Mouse (Mus musculus) neural tube, embryonic 15.5 days (tissue): ENCODE results near the gene Myo16. TPM values are rescaled to one million over a fixed set of nuclear protein-coding genes. Genes with fewer than 3 reads are reported as not detected.
A peak's percentile ranks its signal among the peaks of the same experiment; 100 is the strongest.

Source experiments
- ATAC-seq: fragments of 200-750 bp; cut with Nextera tagmentation; 2 replicates; pipeline ENCODE4 v1.8.0; 2017; ENCODE audit warnings: mild to moderate bottlenecking, moderate TSS enrichment, moderate library complexity; ENCODE audit not compliant: low FRiP score
- H3K27ac ChIP-seq: fragments of 300-500 bp; sonication (generic); replicated peaks from 2 replicates; pipeline ENCODE4 v1.5.1; 2015; ENCODE audit warnings: mild to moderate bottlenecking, inconsistent platforms
- H3K27me3 ChIP-seq: fragments of 300-500 bp; sonication (generic); replicated peaks from 2 replicates; pipeline ENCODE4 v1.6.1; 2015; ENCODE audit warnings: inconsistent platforms
- H3K36me3 ChIP-seq: fragments of 300-500 bp; sonication (generic); 2 replicates; pipeline ENCODE4 v1.6.1; 2015; ENCODE audit warnings: inconsistent platforms
- H3K4me1 ChIP-seq: fragments of 300-500 bp; sonication (generic); 2 replicates; pipeline ENCODE4 v1.6.1; 2015; ENCODE audit warnings: inconsistent platforms
- H3K4me2 ChIP-seq: fragments of 300-500 bp; sonication (generic); 2 replicates; pipeline ENCODE4 v1.6.1; 2015; ENCODE audit warnings: inconsistent platforms, mild to moderate bottlenecking, moderate library complexity
- H3K4me3 ChIP-seq: fragments of 300-500 bp; sonication (generic); replicated peaks from 2 replicates; pipeline ENCODE4 v1.5.1; 2015; ENCODE audit warnings: mild to moderate bottlenecking, inconsistent platforms
- H3K9ac ChIP-seq: fragments of 300-500 bp; sonication (generic); replicated peaks from 2 replicates; pipeline ENCODE4 v1.6.1; 2015; ENCODE audit warnings: mild to moderate bottlenecking, inconsistent platforms
- H3K9me3 ChIP-seq: fragments of 300-500 bp; sonication (generic); replicated peaks from 2 replicates; pipeline ENCODE4 v1.6.1; 2016; ENCODE audit warnings: inconsistent platforms
- WGBS: fragments of 180-500 bp; shearing (Covaris S2); methylation state at CpG from one replicate; pipeline ENCODE4 v1.1.7; 2015; ENCODE audit warnings: mixed read lengths; 5-methylcytosine and 5-hydroxymethylcytosine counted together
- polyA plus RNA-seq: library from polyadenylated mRNA; unstranded; fragments of >200 nt; fragmentation: Nextera tagmentation; extraction: Ambion mirVana; gene quantifications from 2 replicates; pipeline ENCODE4 v1.2.1, GENCODE M21; 2015

Myo16 gene
- polyA plus RNA-seq, result 5.5 and 5.6 TPM in 2 replicates

GRCm38 (mm10) chr8:10153611-10154438 lies at the start of gene Myo16:
Gene Myo16 (plus strand): TSS chr8:10153911.
- H3K27me3 ChIP-seq, result no peaks in the 10 kb centered on the region
- H3K9ac ChIP-seq, result peak within 1 kb of the TSS; percentile 68
- under 1% methylated on average over 60 of the region's 61 CpGs for WGBS
- H3K4me3 ChIP-seq, result peak within 1 kb of the TSS; percentile 66
- H3K36me3 ChIP-seq, result no peaks in the 10 kb centered on the region
- H3K4me1 ChIP-seq, result peaks cover 35% of the 10 kb centered on the region
- H3K4me2 ChIP-seq, result peak within 1 kb of the TSS; percentile 70
- ATAC-seq, result peak; percentile 87
- H3K9me3 ChIP-seq, result no peaks in the 10 kb centered on the region
- H3K27ac ChIP-seq, result peak within 1 kb of the TSS; percentile 71

GRCm38 (mm10) chr8:10108516-10109271 lies 45.0 kb upstream of the Myo16 start:
- 89% methylated on average over 8 of the region's 8 CpGs for WGBS
- Histone ChIP-seq H3K27me3 (no peaks in the 10 kb centered on the region), H3K4me2 (no peak overlapping the region), H3K4me3 (no peak overlapping the region), H3K36me3 (no peaks in the 10 kb centered on the region), H3K9me3 (no peaks in the 10 kb centered on the region), H3K27ac (no peak overlapping the region), H3K9ac (no peak overlapping the region), H3K4me1 (0 out of 2 replicates have a peak, but pooled peaks cover 2% of the 10 kb centered on the region)
- ATAC-seq, result no peak

DNA sequence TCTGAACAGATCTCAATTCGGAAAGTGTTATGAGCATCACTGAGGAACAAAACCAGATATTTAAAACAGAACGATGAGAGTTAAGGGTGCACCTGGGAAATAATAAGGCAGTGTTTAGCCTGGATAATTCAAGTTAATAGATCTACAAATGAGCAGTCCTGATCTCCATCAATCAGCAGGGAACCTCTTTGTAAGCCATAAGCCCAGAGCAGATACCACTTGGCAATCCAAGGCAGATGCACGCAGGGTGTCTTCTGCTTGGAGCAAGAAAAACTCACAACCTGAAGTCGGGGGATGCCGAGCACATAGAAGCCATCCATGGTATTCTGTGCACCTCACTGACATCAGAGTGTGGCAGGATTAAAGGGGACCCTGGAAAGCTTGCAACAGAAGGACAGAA lies 31.0 kb upstream of the Myo16 start:
- Histone ChIP-seq H3K9me3 (no peaks in the 10 kb centered on the region), H3K36me3 (no peaks in the 10 kb centered on the region), H3K27me3 (no peaks in the 10 kb centered on the region), H3K4me3 (no peak overlapping the region), H3K4me2 (no peak overlapping the region), H3K4me1 (peaks cover 12% of the 10 kb centered on the region; the same call in 1 of the 2 replicates), H3K27ac (peak overlapping the region; percentile 63; the same call in 1 of the 2 replicates), H3K9ac (no peak overlapping the region)
- 46% methylated on average over 5 of the region's 5 CpGs for WGBS
- ATAC-seq, result peak; percentile 45; the same call in 1 of the 2 replicates

- 21% methylated on average over 2 of the region's 2 CpGs for WGBS
- Histone ChIP-seq H3K36me3 (no peaks in the 10 kb centered on the region), H3K27me3 (no peaks in the 10 kb centered on the region), H3K4me2 (no peak overlapping the region), H3K27ac (peak overlapping the region; percentile 48; the same call in 1 of the 2 replicates), H3K4me1 (peaks cover 12% of the 10 kb centered on the region; the same call in 1 of the 2 replicates), H3K9me3 (no peaks in the 10 kb centered on the region), H3K9ac (no peak overlapping the region), H3K4me3 (no peak overlapping the region)
- ATAC-seq, result 0 out of 2 replicates have a peak, but pooled peaks have one; percentile 19
Observed at GRCm38 (mm10) chr8:10123412-10123811, 30.3 kb upstream of the Myo16 start.

DNA sequence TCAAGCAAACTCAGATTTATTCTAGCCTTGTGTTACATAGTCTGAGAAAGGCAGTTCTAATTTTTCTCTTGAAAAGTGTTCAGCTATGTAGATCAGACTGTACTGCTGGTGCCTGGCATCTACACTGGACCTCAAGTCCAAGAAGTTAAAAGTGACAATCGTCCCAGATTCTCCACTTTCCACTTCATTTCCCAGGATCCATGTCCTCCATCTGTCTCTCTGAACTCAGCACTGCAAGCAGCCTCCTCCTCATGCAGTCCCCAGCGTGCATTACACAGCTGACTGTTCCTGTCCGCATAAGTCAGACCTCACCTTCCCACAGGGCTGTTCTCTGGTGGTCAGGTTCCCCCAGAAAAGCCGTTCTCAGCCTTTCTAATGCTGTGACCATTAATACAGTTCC lies 28.0 kb upstream of the Myo16 start:
- H3K9me3 ChIP-seq, result no peaks in the 10 kb centered on the region
- ATAC-seq, result no peak
- no peaks in the 10 kb centered on the region for H3K36me3 ChIP-seq
- H3K4me2 ChIP-seq, result no peak overlapping the region
- H3K27me3 ChIP-seq, result no peaks in the 10 kb centered on the region
- H3K4me1 ChIP-seq, result peaks cover 20% of the 10 kb centered on the region
- H3K27ac ChIP-seq, result no peak overlapping the region
- H3K4me3 ChIP-seq, result no peak overlapping the region
- no peak overlapping the region for H3K9ac ChIP-seq
- WGBS, result 72% methylated on average over 4 of the region's 4 CpGs

- no peak overlapping the region for H3K27ac ChIP-seq
- peaks cover 12% of the 10 kb centered on the region; the same call in 1 of the 2 replicates for H3K4me1 ChIP-seq
- peak; percentile 60; the same call in 1 of the 2 replicates for ATAC-seq
- no peaks in the 10 kb centered on the region for H3K9me3 ChIP-seq
- no peak overlapping the region for H3K4me3 ChIP-seq
- no peaks in the 10 kb centered on the region for H3K27me3 ChIP-seq
- no peaks in the 10 kb centered on the region for H3K36me3 ChIP-seq
- 21% methylated on average over 15 of the region's 15 CpGs for WGBS
- H3K4me2 ChIP-seq, result peak overlapping the region; percentile 10; the same call in 1 of the 2 replicates
- H3K9ac ChIP-seq, result no peak overlapping the region
Observed at GRCm38 (mm10) chr8:10130513-10131414, 22.9 kb upstream of the Myo16 start.

- ATAC-seq, result no peak
- Histone ChIP-seq H3K27ac (no peak overlapping the region), H3K9ac (no peak overlapping the region), H3K4me1 (no peaks in the 10 kb centered on the region), H3K9me3 (no peaks in the 10 kb centered on the region), H3K27me3 (no peaks in the 10 kb centered on the region), H3K4me2 (no peak overlapping the region), H3K4me3 (no peak overlapping the region), H3K36me3 (no peaks in the 10 kb centered on the region)
- WGBS, result 32% methylated on average over 8 of the region's 8 CpGs
Observed at GRCm38 (mm10) chr8:10139536-10139935, 14.2 kb upstream of the Myo16 start.

GRCm38 (mm10) chr8:10143961-10144360 lies 9.8 kb upstream of the Myo16 start:
- H3K9me3 ChIP-seq, result no peaks in the 10 kb centered on the region
- H3K27me3 ChIP-seq, result no peaks in the 10 kb centered on the region
- no peak for ATAC-seq
- no peak overlapping the region for H3K9ac ChIP-seq
- no peak overlapping the region for H3K27ac ChIP-seq
- no peak overlapping the region for H3K4me3 ChIP-seq
- H3K4me2 ChIP-seq, result no peak overlapping the region
- H3K4me1 ChIP-seq, result no peaks in the 10 kb centered on the region
- 85% methylated on average over 10 of the region's 10 CpGs for WGBS
- H3K36me3 ChIP-seq, result no peaks in the 10 kb centered on the region

- no peak for ATAC-seq
- Histone ChIP-seq H3K4me3 (no peak overlapping the region), H3K4me2 (no peak overlapping the region), H3K4me1 (peaks cover 29% of the 10 kb centered on the region), H3K27me3 (no peaks in the 10 kb centered on the region), H3K36me3 (no peaks in the 10 kb centered on the region), H3K27ac (no peak overlapping the region), H3K9me3 (no peaks in the 10 kb centered on the region), H3K9ac (no peak overlapping the region)
- WGBS, result 72% methylated on average over 6 of the region's 6 CpGs
Observed at GRCm38 (mm10) chr8:10151692-10152247, 1.9 kb upstream of the Myo16 start.

DNA sequence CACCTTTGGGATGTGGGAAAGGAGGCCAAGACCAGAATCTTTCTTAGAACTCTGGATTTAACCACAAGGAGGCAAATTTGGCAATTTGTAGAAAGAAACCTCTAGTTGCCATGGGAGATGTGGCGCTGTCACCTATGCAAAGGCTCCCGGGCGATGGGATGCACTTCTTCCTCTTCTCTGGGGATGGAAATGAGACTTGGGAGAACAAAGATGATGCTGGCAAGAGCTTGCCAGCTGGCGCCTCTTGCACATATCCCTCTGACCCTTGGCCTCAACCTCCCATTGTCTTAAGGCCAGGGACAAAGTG lies 681 bp downstream of the Myo16 start:
- H3K27me3 ChIP-seq, result no peaks in the 10 kb centered on the region
- 7% methylated on average over 4 of the region's 4 CpGs for WGBS
- no peaks in the 10 kb centered on the region for H3K9me3 ChIP-seq
- H3K36me3 ChIP-seq, result no peaks in the 10 kb centered on the region
- H3K9ac ChIP-seq, result peak overlapping the region; percentile 68
- peak overlapping the region; percentile 66 for H3K4me3 ChIP-seq
- H3K27ac ChIP-seq, result peak overlapping the region; percentile 71
- peak overlapping the region; percentile 70 for H3K4me2 ChIP-seq
- no peak for ATAC-seq
- peaks cover 35% of the 10 kb centered on the region for H3K4me1 ChIP-seq

GRCm38 (mm10) chr8:10155075-10155474 lies 1.4 kb downstream of the Myo16 start:
- H3K27me3 ChIP-seq, result no peaks in the 10 kb centered on the region
- no peak overlapping the region; the same call in 1 of the 2 replicates for H3K9ac ChIP-seq
- H3K36me3 ChIP-seq, result no peaks in the 10 kb centered on the region
- WGBS, result 92% methylated on average over 16 of the region's 16 CpGs
- peak overlapping the region; percentile 66 for H3K4me3 ChIP-seq
- peak overlapping the region; percentile 70 for H3K4me2 ChIP-seq
- H3K9me3 ChIP-seq, result no peaks in the 10 kb centered on the region
- no peak for ATAC-seq
- peaks cover 35% of the 10 kb centered on the region for H3K4me1 ChIP-seq
- no peak overlapping the region for H3K27ac ChIP-seq
